Mouse (Mus musculus): Measurements from ENCODE around the gene Stx1a. TPM values are rescaled to one million over a fixed set of nuclear protein-coding genes. Genes with fewer than 3 reads are reported as not detected.

Stx1a gene
- total and polyA plus RNA-seq, 2 experiments = 0.09 to 1.3 TPM

DNA sequence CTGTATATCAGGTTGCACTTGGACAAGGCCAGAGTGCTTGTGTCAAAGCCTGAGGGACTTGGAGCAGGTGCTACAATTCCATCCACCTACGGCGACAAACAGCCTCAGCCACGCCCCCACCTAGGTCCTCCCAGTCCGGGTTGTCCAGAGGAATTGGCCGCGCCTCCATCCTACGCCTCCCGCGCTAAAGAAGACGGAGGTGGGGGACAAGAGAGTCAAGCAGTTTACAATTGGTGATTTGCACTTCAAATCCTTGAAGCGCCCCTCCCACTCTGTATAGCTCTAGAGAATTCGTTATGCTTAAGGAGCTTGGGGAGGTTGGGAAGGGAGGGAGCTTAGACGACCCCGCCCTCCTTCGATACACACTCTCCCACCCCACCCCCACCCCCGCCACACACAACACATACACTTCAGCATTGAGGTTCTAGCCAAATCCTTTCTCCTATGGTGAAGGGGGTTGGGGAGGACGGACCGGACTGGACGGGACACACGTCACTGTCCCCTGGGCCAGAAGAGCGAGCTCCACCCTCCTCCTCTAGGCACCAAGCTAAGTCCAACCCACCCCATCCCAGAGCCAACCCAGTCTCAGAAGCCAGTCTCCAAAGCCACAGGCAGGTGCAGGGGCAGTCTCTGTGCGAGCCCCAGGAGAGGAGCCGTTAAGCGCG is 37.5 kb upstream of the Stx1a start, which contains the start of gene Cldn3:
Cldn3 (plus strand) TSS at position 582 of the 665 bp plus-strand sequence.
- Histone ChIP-seq H3K36me3 (ENCODE audit: control insufficient read depth, insufficient read depth, low read length) (no peaks in the 10 kb centered on the region), H3K4me1 (ENCODE audit: control insufficient read depth, insufficient read depth, low read length) (peaks cover 26% of the 10 kb centered on the region), H3K9ac (ENCODE audit: low read depth, low read length) (peak within 1 kb of the TSS; percentile 85), H3K27ac (replicated peaks; ENCODE audit: insufficient read depth, low read depth, low read length) (peak within 1 kb of the TSS; percentile 84), H3K4me3 (ENCODE audit: insufficient read depth, low read depth, low read length) (peak within 1 kb of the TSS; percentile 94), H3K79me2 (ENCODE audit: control insufficient read depth, insufficient read depth, low read length) (peaks cover 17% of the 10 kb centered on the region; the same call in 1 of the 2 replicates), H3K27me3 (ENCODE audit: control insufficient read depth, insufficient read depth, low read length) (no peaks in the 10 kb centered on the region)
- 2% methylated on average over 25 of the region's 25 CpGs for WGBS
- DNase-seq (ENCODE audit: extremely low read depth, low read depth, low spot score) = peak; percentile 99
- TF ChIP-seq CTCF (IDR thresholded peaks at IDR 0.05; ENCODE audit: low read depth, low read length) (no peak), POLR2A (IDR thresholded peaks at IDR 0.05; ENCODE audit: extremely low read depth, insufficient read depth, low read length) (peak; percentile 99)

DNA sequence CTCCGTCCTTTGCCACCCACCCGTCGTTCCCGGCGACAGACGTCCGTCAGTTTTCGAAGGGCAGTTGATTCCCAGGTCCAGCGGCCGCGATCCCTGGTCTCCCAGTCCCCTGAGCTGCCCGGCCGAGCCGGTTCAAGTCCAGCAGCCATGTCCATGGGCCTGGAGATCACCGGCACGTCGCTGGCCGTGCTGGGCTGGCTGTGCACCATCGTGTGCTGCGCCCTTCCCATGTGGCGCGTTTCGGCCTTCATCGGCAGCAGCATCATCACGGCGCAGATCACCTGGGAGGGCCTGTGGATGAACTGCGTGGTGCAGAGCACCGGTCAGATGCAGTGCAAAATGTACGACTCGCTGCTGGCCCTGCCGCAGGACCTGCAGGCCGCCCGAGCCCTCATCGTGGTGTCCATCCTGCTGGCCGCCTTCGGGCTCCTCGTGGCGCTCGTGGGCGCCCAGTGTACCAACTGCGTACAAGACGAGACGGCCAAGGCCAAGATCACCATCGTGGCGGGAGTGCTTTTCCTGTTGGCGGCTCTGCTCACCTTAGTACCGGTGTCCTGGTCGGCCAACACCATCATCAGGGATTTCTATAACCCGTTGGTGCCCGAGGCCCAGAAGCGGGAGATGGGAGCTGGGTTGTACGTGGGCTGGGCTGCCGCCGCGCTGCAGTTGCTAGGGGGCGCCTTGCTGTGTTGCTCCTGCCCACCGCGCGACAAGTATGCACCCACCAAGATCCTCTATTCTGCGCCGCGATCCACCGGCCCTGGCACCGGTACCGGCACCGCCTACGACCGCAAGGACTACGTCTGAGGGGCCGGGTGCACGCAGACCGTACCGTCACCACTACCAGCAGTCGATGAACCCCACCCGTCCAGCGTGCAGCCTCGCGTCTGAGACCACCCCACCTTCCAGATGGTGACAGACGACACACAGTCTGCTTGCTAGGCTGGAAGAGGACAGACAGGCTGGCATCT is 36.7 kb upstream of the Stx1a start:
- Histone ChIP-seq H3K4me3 (ENCODE audit: insufficient read depth, low read depth, low read length) (peak overlapping the region; percentile 94), H3K27ac (replicated peaks; ENCODE audit: insufficient read depth, low read depth, low read length) (peak overlapping the region; percentile 84), H3K4me1 (ENCODE audit: control insufficient read depth, insufficient read depth, low read length) (peaks cover 23% of the 10 kb centered on the region), H3K9ac (ENCODE audit: low read depth, low read length) (peak overlapping the region; percentile 85), H3K79me2 (ENCODE audit: control insufficient read depth, insufficient read depth, low read length) (peaks cover 17% of the 10 kb centered on the region; the same call in 1 of the 2 replicates), H3K36me3 (ENCODE audit: control insufficient read depth, insufficient read depth, low read length) (no peaks in the 10 kb centered on the region), H3K27me3 (ENCODE audit: control insufficient read depth, insufficient read depth, low read length) (no peaks in the 10 kb centered on the region)
- DNase-seq (ENCODE audit: extremely low read depth, low read depth, low spot score) = peak; percentile 40
- WGBS = 3% methylated on average over 79 of the region's 79 CpGs
- TF ChIP-seq CTCF (IDR thresholded peaks at IDR 0.05; ENCODE audit: low read depth, low read length) (peak; percentile 21; the same call in 1 of the 2 replicates), POLR2A (IDR thresholded peaks at IDR 0.05; ENCODE audit: extremely low read depth, insufficient read depth, low read length) (no peak)

DNA sequence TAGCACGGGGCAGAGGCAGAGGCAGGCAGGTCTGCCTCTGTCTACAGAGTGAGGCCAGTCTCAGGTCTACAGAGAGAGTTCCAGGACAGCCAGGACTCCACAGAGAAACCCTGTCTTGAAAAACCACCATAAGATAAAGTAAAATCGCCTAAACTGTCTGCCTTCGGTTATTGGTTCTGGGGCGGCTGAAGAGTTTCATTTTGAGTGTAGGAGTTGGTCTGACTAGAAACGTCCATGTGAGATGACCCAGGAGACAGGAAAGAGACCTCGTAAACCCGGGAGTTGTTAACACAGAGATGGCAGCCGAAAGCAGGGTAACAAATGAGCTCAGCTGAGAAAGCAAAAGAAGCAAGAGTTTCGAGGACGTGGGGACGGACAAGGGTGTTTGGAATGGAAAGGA is 34.1 kb upstream of the Stx1a start:
- TF ChIP-seq CTCF (IDR thresholded peaks at IDR 0.05; ENCODE audit: low read depth, low read length) (no peak), POLR2A (IDR thresholded peaks at IDR 0.05; ENCODE audit: extremely low read depth, insufficient read depth, low read length) (no peak)
- Histone ChIP-seq H3K4me3 (ENCODE audit: insufficient read depth, low read depth, low read length) (no peak overlapping the region), H3K27ac (replicated peaks; ENCODE audit: insufficient read depth, low read depth, low read length) (peak overlapping the region; percentile 81), H3K27me3 (ENCODE audit: control insufficient read depth, insufficient read depth, low read length) (no peaks in the 10 kb centered on the region), H3K9ac (ENCODE audit: low read depth, low read length) (peak overlapping the region; percentile 44), H3K79me2 (ENCODE audit: control insufficient read depth, insufficient read depth, low read length) (peaks cover 17% of the 10 kb centered on the region; the same call in 1 of the 2 replicates), H3K4me1 (ENCODE audit: control insufficient read depth, insufficient read depth, low read length) (peaks cover 19% of the 10 kb centered on the region), H3K36me3 (ENCODE audit: control insufficient read depth, insufficient read depth, low read length) (no peaks in the 10 kb centered on the region)
- 36% methylated on average over 11 of the region's 11 CpGs for WGBS
- DNase-seq (ENCODE audit: extremely low read depth, low read depth, low spot score) = peak; percentile 36

DNA sequence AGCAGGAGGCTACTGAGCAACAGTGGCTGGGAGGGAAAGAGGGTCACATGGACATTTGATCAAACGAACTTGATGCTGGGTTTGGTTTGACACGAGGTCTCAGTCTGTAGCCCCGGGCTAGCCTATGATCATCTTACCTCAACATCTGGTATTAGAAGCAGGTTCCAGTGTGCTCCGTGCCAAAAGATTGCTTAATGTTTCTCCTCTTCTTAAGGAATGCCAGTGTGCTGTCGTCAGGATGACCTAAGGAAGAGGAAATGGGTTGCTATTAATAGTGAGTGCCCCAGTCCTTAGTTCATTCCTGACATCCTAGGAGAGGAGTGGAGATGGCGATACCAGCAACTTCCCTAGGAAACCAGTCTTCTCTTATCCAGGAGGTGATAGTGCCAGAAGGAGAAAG is 33.5 kb upstream of the Stx1a start:
- Histone ChIP-seq H3K9ac (ENCODE audit: low read depth, low read length) (no peak overlapping the region), H3K27ac (replicated peaks; ENCODE audit: insufficient read depth, low read depth, low read length) (peak overlapping the region; percentile 81; the same call in 1 of the 2 replicates), H3K79me2 (ENCODE audit: control insufficient read depth, insufficient read depth, low read length) (peaks cover 17% of the 10 kb centered on the region; the same call in 1 of the 2 replicates), H3K4me3 (ENCODE audit: insufficient read depth, low read depth, low read length) (no peak overlapping the region), H3K27me3 (ENCODE audit: control insufficient read depth, insufficient read depth, low read length) (no peaks in the 10 kb centered on the region), H3K4me1 (ENCODE audit: control insufficient read depth, insufficient read depth, low read length) (peaks cover 16% of the 10 kb centered on the region), H3K36me3 (ENCODE audit: control insufficient read depth, insufficient read depth, low read length) (no peaks in the 10 kb centered on the region)
- TF ChIP-seq POLR2A (IDR thresholded peaks at IDR 0.05; ENCODE audit: extremely low read depth, insufficient read depth, low read length) (no peak), CTCF (IDR thresholded peaks at IDR 0.05; ENCODE audit: low read depth, low read length) (no peak)
- peak; percentile 55 for DNase-seq (ENCODE audit: extremely low read depth, low read depth, low spot score)
- 20% methylated on average over 6 of the region's 6 CpGs for WGBS

DNA sequence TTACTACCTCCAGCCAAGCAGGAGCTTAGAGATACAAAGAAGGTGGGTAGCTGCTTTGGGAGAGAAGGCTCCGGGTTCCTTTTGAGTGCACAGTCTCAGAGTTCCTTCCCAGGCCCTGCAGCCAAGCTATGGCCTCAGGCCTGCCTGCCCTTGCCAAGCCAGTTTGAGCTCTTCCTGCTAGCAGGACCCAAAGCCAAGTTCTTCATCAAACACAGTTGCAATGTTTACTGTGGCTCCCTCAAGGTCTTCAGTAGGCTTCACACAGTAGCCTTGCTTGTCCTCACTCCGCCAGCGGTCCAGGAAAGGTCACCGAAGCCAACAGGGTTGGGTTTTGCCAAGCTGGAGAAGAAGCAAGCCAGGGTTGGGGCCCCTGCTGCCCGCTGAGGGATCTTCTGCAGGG is 30.7 kb upstream of the Stx1a start:
- DNase-seq (ENCODE audit: extremely low read depth, low read depth, low spot score) = peak; percentile 99
- peak overlapping the region; percentile 56 for H3K27ac ChIP-seq (replicated peaks; ENCODE audit: insufficient read depth, low read depth, low read length)
- no peak overlapping the region for H3K9ac ChIP-seq (ENCODE audit: low read depth, low read length)
- 21% methylated on average over 5 of the region's 5 CpGs for WGBS
- no peaks in the 10 kb centered on the region for H3K36me3 ChIP-seq (ENCODE audit: control insufficient read depth, insufficient read depth, low read length)
- no peak overlapping the region for H3K4me3 ChIP-seq (ENCODE audit: insufficient read depth, low read depth, low read length)
- no peaks in the 10 kb centered on the region for H3K27me3 ChIP-seq (ENCODE audit: control insufficient read depth, insufficient read depth, low read length)
- peaks cover 9% of the 10 kb centered on the region; the same call in 1 of the 2 replicates for H3K4me1 ChIP-seq (ENCODE audit: control insufficient read depth, insufficient read depth, low read length)
- TF ChIP-seq POLR2A (IDR thresholded peaks at IDR 0.05; ENCODE audit: extremely low read depth, insufficient read depth, low read length) = no peak
- peaks cover 5% of the 10 kb centered on the region; the same call in 1 of the 2 replicates for H3K79me2 ChIP-seq (ENCODE audit: control insufficient read depth, insufficient read depth, low read length)
